Mouse (Mus musculus): ENCODE results near the gene Olfr693. TPM values are rescaled to one million over a fixed set of nuclear protein-coding genes. Genes with fewer than 3 reads are reported as not detected.
"Not testable (repeated sequence)": the region's sequence is repeated elsewhere in the genome, so short reads cannot be mapped to it uniquely, and the experiment has no call there.

Gene Olfr693
- total RNA-seq (2017) = not detected in 2 replicates

GRCm38 (mm10) chr7:106680484-106680883, at the start of gene Olfr693:
TSS of gene Olfr693 (minus strand) at chr7:106680584.
- ATAC-seq (ENCODE audit: extremely low read depth, insufficient number of reproducible peaks, low FRiP score, poor library complexity, severe bottlenecking) = no peak

GRCm38 (mm10) chr7:106725654-106726053, 45.3 kb upstream of the Olfr693 start:
- ATAC-seq (ENCODE audit: extremely low read depth, insufficient number of reproducible peaks, low FRiP score, poor library complexity, severe bottlenecking) = not testable (repeated sequence)

GRCm38 (mm10) chr7:106716296-106716695, 35.9 kb upstream of the Olfr693 start, which contains the start of gene Olfr695:
TSS of gene Olfr695 (minus strand) at chr7:106716396.
- ATAC-seq (ENCODE audit: extremely low read depth, insufficient number of reproducible peaks, low FRiP score, poor library complexity, severe bottlenecking) = no peak

- ATAC-seq (ENCODE audit: extremely low read depth, insufficient number of reproducible peaks, low FRiP score, poor library complexity, severe bottlenecking) = peak; percentile 88
These were observed 31.1 kb upstream of the Olfr693 start for GRCm38 (mm10) chr7:106711463-106711862.

GRCm38 (mm10) chr7:106707705-106708104, 27.3 kb upstream of the Olfr693 start:
- not testable (repeated sequence) for ATAC-seq (ENCODE audit: extremely low read depth, insufficient number of reproducible peaks, low FRiP score, poor library complexity, severe bottlenecking)

- no peak for ATAC-seq (ENCODE audit: extremely low read depth, insufficient number of reproducible peaks, low FRiP score, poor library complexity, severe bottlenecking)
These were observed 16.5 kb upstream of the Olfr693 start for GRCm38 (mm10) chr7:106696891-106697290.

- ATAC-seq (ENCODE audit: extremely low read depth, insufficient number of reproducible peaks, low FRiP score, poor library complexity, severe bottlenecking) = no peak
These were observed 12.6 kb upstream of the Olfr693 start for GRCm38 (mm10) chr7:106692976-106693375.

GRCm38 (mm10) chr7:106691714-106692113, 11.3 kb upstream of the Olfr693 start, which contains the start of gene Olfr694:
TSS of gene Olfr694 (minus strand) at chr7:106691814.
- ATAC-seq (ENCODE audit: extremely low read depth, insufficient number of reproducible peaks, low FRiP score, poor library complexity, severe bottlenecking) = no peak

- ATAC-seq (ENCODE audit: extremely low read depth, insufficient number of reproducible peaks, low FRiP score, poor library complexity, severe bottlenecking) = no peak
These were observed 5.0 kb upstream of the Olfr693 start for GRCm38 (mm10) chr7:106685382-106685781.

GRCm38 (mm10) chr7:106652344-106652652, 28.1 kb downstream of the Olfr693 start:
- ATAC-seq (ENCODE audit: extremely low read depth, insufficient number of reproducible peaks, low FRiP score, poor library complexity, severe bottlenecking) = no peak

- peak; percentile 85 for ATAC-seq (ENCODE audit: extremely low read depth, insufficient number of reproducible peaks, low FRiP score, poor library complexity, severe bottlenecking)
These were observed 28.6 kb downstream of the Olfr693 start for GRCm38 (mm10) chr7:106651555-106652343.

- no peak for ATAC-seq (ENCODE audit: extremely low read depth, insufficient number of reproducible peaks, low FRiP score, poor library complexity, severe bottlenecking)
These were observed 30.6 kb downstream of the Olfr693 start for GRCm38 (mm10) chr7:106649774-106650173.

GRCm38 (mm10) chr7:106645261-106645660, 35.1 kb downstream of the Olfr693 start:
- ATAC-seq (ENCODE audit: extremely low read depth, insufficient number of reproducible peaks, low FRiP score, poor library complexity, severe bottlenecking) = no peak

GRCm38 (mm10) chr7:106644222-106644870, 36.0 kb downstream of the Olfr693 start:
- peak; percentile 79 for ATAC-seq (ENCODE audit: extremely low read depth, insufficient number of reproducible peaks, low FRiP score, poor library complexity, severe bottlenecking)

GRCm38 (mm10) chr7:106640839-106641238, 39.5 kb downstream of the Olfr693 start:
- ATAC-seq (ENCODE audit: extremely low read depth, insufficient number of reproducible peaks, low FRiP score, poor library complexity, severe bottlenecking) = 0 out of 2 replicates have a peak, but pooled peaks have one; percentile 10

- no peak for ATAC-seq (ENCODE audit: extremely low read depth, insufficient number of reproducible peaks, low FRiP score, poor library complexity, severe bottlenecking)
These were observed 44.8 kb downstream of the Olfr693 start for GRCm38 (mm10) chr7:106635560-106635959.
